Mouse (Mus musculus): ENCODE measurements around the gene Lhfpl2. TPM values are rescaled to one million over a fixed set of nuclear protein-coding genes. Genes with fewer than 3 reads are reported as not detected.

The Lhfpl2 gene
- polyA plus RNA-seq, 1 experiment from 2014 or later: 19.1 TPM

GRCm38 (mm10) chr13:94104866-94105475 is 47.4 kb downstream of the Lhfpl2 start:
- 61% methylated on average over 8 of the region's 8 CpGs for whole genome bisulfite sequencing
- no peaks in the 10 kb centered on the region for H3K4me1 ChIP-seq
- no peaks in the 10 kb centered on the region for H3K9me3 ChIP-seq
- no peaks in the 10 kb centered on the region for H3K27me3 ChIP-seq (replicated peaks)
- no peak overlapping the region for H3K4me2 ChIP-seq
- H3K36me3 ChIP-seq: no peaks in the 10 kb centered on the region
- H3K4me3 ChIP-seq (replicated peaks): no peak overlapping the region
- peak overlapping the region; percentile 5; the same call in 1 of the 2 replicates for H3K27ac ChIP-seq
- ATAC-seq (ENCODE audit: insufficient read depth, low FRiP score, low read depth): no peak
- no peak overlapping the region for H3K9ac ChIP-seq

GRCm38 (mm10) chr13:94106431-94106830 is 48.8 kb downstream of the Lhfpl2 start:
- WGBS: 85% methylated on average over 8 of the region's 8 CpGs
- no peaks in the 10 kb centered on the region for H3K9me3 ChIP-seq

GRCm38 (mm10) chr13:94106983-94107382 is 49.4 kb downstream of the Lhfpl2 start:
- H3K27me3 ChIP-seq (replicated peaks): no peaks in the 10 kb centered on the region
- no peak overlapping the region for H3K4me3 ChIP-seq (replicated peaks)
- no peak overlapping the region for H3K27ac ChIP-seq
- H3K4me1 ChIP-seq: no peaks in the 10 kb centered on the region
- no peaks in the 10 kb centered on the region for H3K36me3 ChIP-seq
- no peaks in the 10 kb centered on the region for H3K9me3 ChIP-seq
- no peak overlapping the region for H3K4me2 ChIP-seq
- no peak overlapping the region for H3K9ac ChIP-seq
- 90% methylated on average over 7 of the region's 7 CpGs for WGBS
- no peak for ATAC-seq (ENCODE audit: insufficient read depth, low FRiP score, low read depth)

More at GRCm38 (mm10) chr13:94106431-94106830, 48.8 kb downstream of the Lhfpl2 start:
- H3K27ac ChIP-seq: no peak overlapping the region
- no peak for ATAC-seq (ENCODE audit: insufficient read depth, low FRiP score, low read depth)
- H3K36me3 ChIP-seq: no peaks in the 10 kb centered on the region
- H3K4me3 ChIP-seq (replicated peaks): no peak overlapping the region
- no peak overlapping the region for H3K4me2 ChIP-seq
- no peak overlapping the region for H3K9ac ChIP-seq
- H3K4me1 ChIP-seq: no peaks in the 10 kb centered on the region
- no peaks in the 10 kb centered on the region for H3K27me3 ChIP-seq (replicated peaks)

- ATAC-seq (ENCODE audit: insufficient read depth, low FRiP score, low read depth): no peak
- WGBS: 72% methylated on average over 8 of the region's 8 CpGs
- no peaks in the 10 kb centered on the region for H3K36me3 ChIP-seq
Observed at GRCm38 (mm10) chr13:94110556-94110955, 53.0 kb downstream of the Lhfpl2 start.

GRCm38 (mm10) chr13:94115476-94115875 is 57.9 kb downstream of the Lhfpl2 start:
- no peaks in the 10 kb centered on the region for H3K27me3 ChIP-seq (replicated peaks)
- H3K36me3 ChIP-seq: no peaks in the 10 kb centered on the region
- no peak overlapping the region for H3K4me2 ChIP-seq
- WGBS: 51% methylated on average over 4 of the region's 4 CpGs
- H3K27ac ChIP-seq: no peak overlapping the region
- no peak overlapping the region for H3K4me3 ChIP-seq (replicated peaks)
- ATAC-seq (ENCODE audit: insufficient read depth, low FRiP score, low read depth): no peak
- no peaks in the 10 kb centered on the region for H3K9me3 ChIP-seq
- peaks cover 20% of the 10 kb centered on the region; the same call in 1 of the 2 replicates for H3K4me1 ChIP-seq
- H3K9ac ChIP-seq: no peak overlapping the region

More at GRCm38 (mm10) chr13:94110556-94110955, 53.0 kb downstream of the Lhfpl2 start:
- H3K9ac ChIP-seq: no peak overlapping the region
- H3K9me3 ChIP-seq: no peaks in the 10 kb centered on the region
- 0 out of 2 replicates have a peak, but pooled peaks cover 4% of the 10 kb centered on the region for H3K4me1 ChIP-seq
- H3K27ac ChIP-seq: no peak overlapping the region
- no peak overlapping the region for H3K4me3 ChIP-seq (replicated peaks)
- H3K27me3 ChIP-seq (replicated peaks): no peaks in the 10 kb centered on the region
- no peak overlapping the region for H3K4me2 ChIP-seq

GRCm38 (mm10) chr13:94116705-94117410 is 59.3 kb downstream of the Lhfpl2 start:
- Histone ChIP-seq H3K4me3 (replicated peaks) (0 out of 2 replicates have a peak overlapping the region, but pooled peaks have one; percentile 8), H3K4me2 (peak overlapping the region; percentile 14; the same call in 1 of the 2 replicates), H3K4me1 (peaks cover 20% of the 10 kb centered on the region; the same call in 1 of the 2 replicates), H3K9me3 (no peaks in the 10 kb centered on the region), H3K36me3 (no peaks in the 10 kb centered on the region), H3K9ac (no peak overlapping the region), H3K27ac (peak overlapping the region; percentile 76), H3K27me3 (replicated peaks) (no peaks in the 10 kb centered on the region)
- WGBS: 35% methylated on average over 13 of the region's 13 CpGs
- peak; percentile 66; the same call in 1 of the 2 replicates for ATAC-seq (ENCODE audit: insufficient read depth, low FRiP score, low read depth)

GRCm38 (mm10) chr13:94117522-94117921 is 59.9 kb downstream of the Lhfpl2 start:
- H3K9me3 ChIP-seq: no peaks in the 10 kb centered on the region
- H3K4me3 ChIP-seq (replicated peaks): no peak overlapping the region
- peaks cover 20% of the 10 kb centered on the region; the same call in 1 of the 2 replicates for H3K4me1 ChIP-seq
- H3K9ac ChIP-seq: no peak overlapping the region
- ATAC-seq (ENCODE audit: insufficient read depth, low FRiP score, low read depth): no peak
- H3K36me3 ChIP-seq: no peaks in the 10 kb centered on the region
- H3K27me3 ChIP-seq (replicated peaks): no peaks in the 10 kb centered on the region
- 94% methylated on average over 10 of the region's 10 CpGs for WGBS
- H3K27ac ChIP-seq: no peak overlapping the region
- no peak overlapping the region for H3K4me2 ChIP-seq

GRCm38 (mm10) chr13:94118091-94118490 is 60.5 kb downstream of the Lhfpl2 start:
- Histone ChIP-seq H3K4me2 (no peak overlapping the region), H3K4me3 (replicated peaks) (no peak overlapping the region), H3K27ac (no peak overlapping the region), H3K4me1 (peaks cover 20% of the 10 kb centered on the region; the same call in 1 of the 2 replicates), H3K9me3 (no peaks in the 10 kb centered on the region), H3K27me3 (replicated peaks) (no peaks in the 10 kb centered on the region), H3K36me3 (no peaks in the 10 kb centered on the region), H3K9ac (no peak overlapping the region)
- no peak for ATAC-seq (ENCODE audit: insufficient read depth, low FRiP score, low read depth)
- whole genome bisulfite sequencing: 100% methylated on average over 1 of the region's 1 CpGs

- no peak for ATAC-seq (ENCODE audit: insufficient read depth, low FRiP score, low read depth)
- no peak overlapping the region for H3K9ac ChIP-seq
- no peak overlapping the region for H3K4me3 ChIP-seq (replicated peaks)
- H3K9me3 ChIP-seq: no peaks in the 10 kb centered on the region
- WGBS: 81% methylated on average over 5 of the region's 5 CpGs
- H3K27me3 ChIP-seq (replicated peaks): no peaks in the 10 kb centered on the region
- H3K36me3 ChIP-seq: no peaks in the 10 kb centered on the region
- peaks cover 20% of the 10 kb centered on the region; the same call in 1 of the 2 replicates for H3K4me1 ChIP-seq
- no peak overlapping the region for H3K4me2 ChIP-seq
- H3K27ac ChIP-seq: no peak overlapping the region
Observed at GRCm38 (mm10) chr13:94119309-94119708, 61.7 kb downstream of the Lhfpl2 start.

- no peak overlapping the region for H3K9ac ChIP-seq
- no peak overlapping the region for H3K4me2 ChIP-seq
- ATAC-seq (ENCODE audit: insufficient read depth, low FRiP score, low read depth): no peak
- H3K27ac ChIP-seq: no peak overlapping the region
- WGBS: 73% methylated on average over 16 of the region's 16 CpGs
- H3K4me1 ChIP-seq: no peaks in the 10 kb centered on the region
- H3K27me3 ChIP-seq (replicated peaks): no peaks in the 10 kb centered on the region
- no peaks in the 10 kb centered on the region for H3K36me3 ChIP-seq
- H3K9me3 ChIP-seq: no peaks in the 10 kb centered on the region
- no peak overlapping the region for H3K4me3 ChIP-seq (replicated peaks)
Observed at GRCm38 (mm10) chr13:94122703-94123592, 65.4 kb downstream of the Lhfpl2 start.

- Histone ChIP-seq H3K9me3 (no peaks in the 10 kb centered on the region), H3K4me1 (peaks cover 7% of the 10 kb centered on the region; the same call in 1 of the 2 replicates), H3K4me3 (replicated peaks) (no peak overlapping the region), H3K36me3 (no peaks in the 10 kb centered on the region), H3K27me3 (replicated peaks) (no peaks in the 10 kb centered on the region), H3K9ac (no peak overlapping the region), H3K27ac (no peak overlapping the region), H3K4me2 (no peak overlapping the region)
- no peak for ATAC-seq (ENCODE audit: insufficient read depth, low FRiP score, low read depth)
- 66% methylated on average over 7 of the region's 7 CpGs for WGBS
Observed at GRCm38 (mm10) chr13:94130394-94130793, 72.8 kb downstream of the Lhfpl2 start.

Data from stomach, embryonic 15.5 days (tissue).